Mouse (Mus musculus): ENCODE results near the gene Ccdc78. TPM values are rescaled to one million over a fixed set of nuclear protein-coding genes. Genes with fewer than 3 reads are reported as not detected.

Gene Ccdc78
- not detected for polyA plus RNA-seq (2014; fragmentation: Illumina TruSeq; extraction: RNeasy Lipid Tissue Mini Kit (QIAGEN cat#74804); ENCODE audit: low read depth, low replicate concordance)

GRCm38 (mm10) chr17:25786280-25786679 is at the start of gene Ccdc78:
Gene Ccdc78, plus strand, starts transcription at chr17:25786580.

GRCm38 (mm10) chr17:25754241-25754640 is 32.1 kb upstream of the Ccdc78 start, which contains the start of gene Msln:
Gene Msln, minus strand, starts transcription at chr17:25754378.

GRCm38 (mm10) chr17:25773549-25774120 is 12.7 kb upstream of the Ccdc78 start, which contains the start of gene Narfl:
Gene Narfl, plus strand, starts transcription at chr17:25773776.

GRCm38 (mm10) chr17:25785281-25785745 is 1.1 kb upstream of the Ccdc78 start, which contains the start of gene Haghl:
Gene Haghl, minus strand, starts transcription at chr17:25785673.

GRCm38 (mm10) chr17:25792615-25793014 is 6.2 kb downstream of the Ccdc78 start, which contains the start of gene Fam173a:
Gene Fam173a, minus strand, starts transcription at chr17:25792901.

GRCm38 (mm10) chr17:25795609-25796092 is 9.3 kb downstream of the Ccdc78 start, which contains the start of gene AC134908.4:
Gene AC134908.4, minus strand, starts transcription at chr17:25795659.

GRCm38 (mm10) chr17:25796951-25797369 is 10.6 kb downstream of the Ccdc78 start, which contains the start of gene Metrn:
Gene Metrn, minus strand, starts transcription at chr17:25797136.

GRCm38 (mm10) chr17:25808789-25809605 is 22.6 kb downstream of the Ccdc78 start, which contains the start of gene Fbxl16:
Gene Fbxl16, plus strand, starts transcription at chr17:25809085.

GRCm38 (mm10) chr17:25823452-25823851 is 37.1 kb downstream of the Ccdc78 start, which contains the start of gene Wdr24:
Gene Wdr24, plus strand, starts transcription at chr17:25823627.

GRCm38 (mm10) chr17:25828712-25829557 is 42.6 kb downstream of the Ccdc78 start, which contains the start of gene Jmjd8:
Gene Jmjd8, plus strand, starts transcription at chr17:25828867.

GRCm38 (mm10) chr17:25833291-25833663 is 46.9 kb downstream of the Ccdc78 start, which contains the start of gene Stub1:
Gene Stub1, minus strand, starts transcription at chr17:25833404.

GRCm38 (mm10) chr17:25837076-25837410 is 50.7 kb downstream of the Ccdc78 start, which contains the start of gene Rhbdl1:
Gene Rhbdl1, minus strand, starts transcription at chr17:25837295.

Other genes starting within 250 kb of the Ccdc78 start
- gene Sox8, start 215.9 kb upstream of the Ccdc78 start, polyA plus RNA-seq (2014; fragmentation: Illumina TruSeq; extraction: RNeasy Lipid Tissue Mini Kit (QIAGEN cat#74804); ENCODE audit: low read depth, low replicate concordance), result 0.22 TPM
- gene Lmf1, start 207.5 kb upstream of the Ccdc78 start, polyA plus RNA-seq (2014; fragmentation: Illumina TruSeq; extraction: RNeasy Lipid Tissue Mini Kit (QIAGEN cat#74804); ENCODE audit: low read depth, low replicate concordance), result 0.32 TPM
- gene Gng13, start 69.4 kb upstream of the Ccdc78 start, polyA plus RNA-seq (2014; fragmentation: Illumina TruSeq; extraction: RNeasy Lipid Tissue Mini Kit (QIAGEN cat#74804); ENCODE audit: low read depth, low replicate concordance), result not detected
- not detected for gene Chtf18, start 59.2 kb upstream of the Ccdc78 start, polyA plus RNA-seq (2014; fragmentation: Illumina TruSeq; extraction: RNeasy Lipid Tissue Mini Kit (QIAGEN cat#74804); ENCODE audit: low read depth, low replicate concordance)
- gene Rpusd1, start 58.9 kb upstream of the Ccdc78 start, polyA plus RNA-seq (2014; fragmentation: Illumina TruSeq; extraction: RNeasy Lipid Tissue Mini Kit (QIAGEN cat#74804); ENCODE audit: low read depth, low replicate concordance), result not detected
- not detected for gene Mslnl, start 50.5 kb upstream of the Ccdc78 start, polyA plus RNA-seq (2014; fragmentation: Illumina TruSeq; extraction: RNeasy Lipid Tissue Mini Kit (QIAGEN cat#74804); ENCODE audit: low read depth, low replicate concordance)
- gene Msln, start 32.2 kb upstream of the Ccdc78 start, polyA plus RNA-seq (2014; fragmentation: Illumina TruSeq; extraction: RNeasy Lipid Tissue Mini Kit (QIAGEN cat#74804); ENCODE audit: low read depth, low replicate concordance), result 0.41 TPM
- 1.5 TPM for gene Narfl, start 12.8 kb upstream of the Ccdc78 start, polyA plus RNA-seq (2014; fragmentation: Illumina TruSeq; extraction: RNeasy Lipid Tissue Mini Kit (QIAGEN cat#74804); ENCODE audit: low read depth, low replicate concordance)
- gene Haghl, start 907 bp upstream of the Ccdc78 start, polyA plus RNA-seq (2014; fragmentation: Illumina TruSeq; extraction: RNeasy Lipid Tissue Mini Kit (QIAGEN cat#74804); ENCODE audit: low read depth, low replicate concordance), result not detected
- 0.38 TPM for gene Fam173a, start 6.3 kb downstream of the Ccdc78 start, polyA plus RNA-seq (2014; fragmentation: Illumina TruSeq; extraction: RNeasy Lipid Tissue Mini Kit (QIAGEN cat#74804); ENCODE audit: low read depth, low replicate concordance)
- not detected for gene AC134908.4, start 9.1 kb downstream of the Ccdc78 start, polyA plus RNA-seq (2014; fragmentation: Illumina TruSeq; extraction: RNeasy Lipid Tissue Mini Kit (QIAGEN cat#74804); ENCODE audit: low read depth, low replicate concordance)
- gene Metrn, start 10.6 kb downstream of the Ccdc78 start, polyA plus RNA-seq (2014; fragmentation: Illumina TruSeq; extraction: RNeasy Lipid Tissue Mini Kit (QIAGEN cat#74804); ENCODE audit: low read depth, low replicate concordance), result not detected
- gene Fbxl16, start 22.5 kb downstream of the Ccdc78 start, polyA plus RNA-seq (2014; fragmentation: Illumina TruSeq; extraction: RNeasy Lipid Tissue Mini Kit (QIAGEN cat#74804); ENCODE audit: low read depth, low replicate concordance), result 1.4 TPM
- 0.76 TPM for gene Wdr24, start 37.0 kb downstream of the Ccdc78 start, polyA plus RNA-seq (2014; fragmentation: Illumina TruSeq; extraction: RNeasy Lipid Tissue Mini Kit (QIAGEN cat#74804); ENCODE audit: low read depth, low replicate concordance)
- 3.4 TPM for gene Jmjd8, start 42.3 kb downstream of the Ccdc78 start, polyA plus RNA-seq (2014; fragmentation: Illumina TruSeq; extraction: RNeasy Lipid Tissue Mini Kit (QIAGEN cat#74804); ENCODE audit: low read depth, low replicate concordance)
- 7.7 TPM for gene Stub1, start 46.8 kb downstream of the Ccdc78 start, polyA plus RNA-seq (2014; fragmentation: Illumina TruSeq; extraction: RNeasy Lipid Tissue Mini Kit (QIAGEN cat#74804); ENCODE audit: low read depth, low replicate concordance)
- gene Rhbdl1, start 50.7 kb downstream of the Ccdc78 start, polyA plus RNA-seq (2014; fragmentation: Illumina TruSeq; extraction: RNeasy Lipid Tissue Mini Kit (QIAGEN cat#74804); ENCODE audit: low read depth, low replicate concordance), result not detected
- not detected for gene Gm20683, start 55.2 kb downstream of the Ccdc78 start, polyA plus RNA-seq (2014; fragmentation: Illumina TruSeq; extraction: RNeasy Lipid Tissue Mini Kit (QIAGEN cat#74804); ENCODE audit: low read depth, low replicate concordance)
- 18.0 TPM for gene Rhot2, start 58.3 kb downstream of the Ccdc78 start, polyA plus RNA-seq (2014; fragmentation: Illumina TruSeq; extraction: RNeasy Lipid Tissue Mini Kit (QIAGEN cat#74804); ENCODE audit: low read depth, low replicate concordance)
- gene Wdr90, start 74.9 kb downstream of the Ccdc78 start, polyA plus RNA-seq (2014; fragmentation: Illumina TruSeq; extraction: RNeasy Lipid Tissue Mini Kit (QIAGEN cat#74804); ENCODE audit: low read depth, low replicate concordance), result 1.8 TPM
- gene Mcrip2, start 82.2 kb downstream of the Ccdc78 start, polyA plus RNA-seq (2014; fragmentation: Illumina TruSeq; extraction: RNeasy Lipid Tissue Mini Kit (QIAGEN cat#74804); ENCODE audit: low read depth, low replicate concordance), result not detected
- 15.8 TPM for gene Mettl26, start 88.5 kb downstream of the Ccdc78 start, polyA plus RNA-seq (2014; fragmentation: Illumina TruSeq; extraction: RNeasy Lipid Tissue Mini Kit (QIAGEN cat#74804); ENCODE audit: low read depth, low replicate concordance)
- not detected for gene Wfikkn1, start 94.3 kb downstream of the Ccdc78 start, polyA plus RNA-seq (2014; fragmentation: Illumina TruSeq; extraction: RNeasy Lipid Tissue Mini Kit (QIAGEN cat#74804); ENCODE audit: low read depth, low replicate concordance)
- gene Rab40c, start 133.1 kb downstream of the Ccdc78 start, polyA plus RNA-seq (2014; fragmentation: Illumina TruSeq; extraction: RNeasy Lipid Tissue Mini Kit (QIAGEN cat#74804); ENCODE audit: low read depth, low replicate concordance), result 1.5 TPM
- gene Pigq, start 158.4 kb downstream of the Ccdc78 start, polyA plus RNA-seq (2014; fragmentation: Illumina TruSeq; extraction: RNeasy Lipid Tissue Mini Kit (QIAGEN cat#74804); ENCODE audit: low read depth, low replicate concordance), result 26.7 TPM
- gene Nhlrc4, start 158.4 kb downstream of the Ccdc78 start, polyA plus RNA-seq (2014; fragmentation: Illumina TruSeq; extraction: RNeasy Lipid Tissue Mini Kit (QIAGEN cat#74804); ENCODE audit: low read depth, low replicate concordance), result not detected
- gene A930017K11Rik, start 166.0 kb downstream of the Ccdc78 start, polyA plus RNA-seq (2014; fragmentation: Illumina TruSeq; extraction: RNeasy Lipid Tissue Mini Kit (QIAGEN cat#74804); ENCODE audit: low read depth, low replicate concordance), result not detected
- gene Capn15, start 199.2 kb downstream of the Ccdc78 start, polyA plus RNA-seq (2014; fragmentation: Illumina TruSeq; extraction: RNeasy Lipid Tissue Mini Kit (QIAGEN cat#74804); ENCODE audit: low read depth, low replicate concordance), result 0.85 TPM

Measured in sigmoid colon, adult 10 weeks (tissue).